Mouse (Mus musculus) lung, postnatal 10 days (tissue): ENCODE measurements around the gene Myh15.
A peak's percentile ranks its signal among the peaks of the same experiment; 100 is the strongest.
"Not testable (repeated sequence)": the region's sequence is repeated elsewhere in the genome, so short reads cannot be mapped to it uniquely, and the experiment has no call there.

ENCODE experiments used
- DNase-seq: peaks from one replicate; pipeline ENCODE4 v3.0.0; 2021

Myh15 gene

DNA sequence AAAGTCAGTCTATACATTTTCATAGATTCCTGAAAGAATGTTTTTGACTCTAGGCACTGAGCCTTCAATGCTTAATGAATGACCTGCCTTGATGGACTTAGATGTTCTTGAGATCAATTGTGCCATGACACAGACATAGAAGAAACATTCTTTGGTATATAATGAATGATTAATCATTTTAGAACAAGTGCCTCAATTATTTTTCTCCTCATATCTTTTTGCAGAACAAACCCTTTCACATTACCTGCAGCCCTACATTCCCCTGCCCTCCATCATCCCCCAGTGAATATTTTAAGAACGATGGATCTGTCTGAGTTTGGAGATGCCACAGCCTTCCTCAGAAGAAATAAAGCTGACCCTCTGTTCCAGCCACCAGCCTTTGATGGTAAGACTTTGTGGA, at the start of gene Myh15:
Myh15 (plus strand) TSS at position 301 of the 400 bp plus-strand sequence.
- no peak for DNase-seq

DNA sequence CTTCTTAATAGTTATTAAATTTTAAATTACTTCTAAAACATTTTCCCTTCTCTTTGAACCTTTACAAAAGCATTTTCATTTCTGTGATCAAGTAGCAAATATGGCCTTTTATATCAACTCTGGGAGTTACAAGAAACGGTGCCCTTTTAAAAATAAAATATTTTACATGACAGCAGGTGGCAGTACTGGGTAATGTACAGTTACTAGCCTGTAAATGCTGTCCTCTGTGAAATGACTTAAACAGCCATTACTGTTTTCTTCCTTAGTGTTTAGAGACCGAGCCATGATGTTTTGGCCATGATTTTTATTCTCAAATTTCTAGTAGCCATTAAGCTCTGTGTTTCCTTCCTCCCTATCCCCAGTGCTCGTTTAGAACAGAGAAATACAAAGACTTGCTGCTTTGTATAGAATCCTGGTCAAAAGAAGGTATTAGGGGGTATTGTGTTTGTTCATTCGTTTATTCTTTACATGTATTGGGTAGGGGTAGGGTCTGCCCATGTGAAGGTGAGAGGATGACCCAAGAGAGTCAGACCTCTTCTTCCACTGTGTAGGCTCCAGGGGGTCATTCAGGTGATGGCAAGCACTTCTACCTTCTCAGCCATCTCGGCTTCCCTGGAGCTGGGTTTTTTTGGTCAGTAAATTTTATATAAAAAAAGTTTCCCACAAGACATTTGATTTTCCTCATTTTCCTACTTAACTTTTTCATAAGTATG, 40.5 kb upstream of the Myh15 start:
- DNase-seq, result peak; percentile 8

DNA sequence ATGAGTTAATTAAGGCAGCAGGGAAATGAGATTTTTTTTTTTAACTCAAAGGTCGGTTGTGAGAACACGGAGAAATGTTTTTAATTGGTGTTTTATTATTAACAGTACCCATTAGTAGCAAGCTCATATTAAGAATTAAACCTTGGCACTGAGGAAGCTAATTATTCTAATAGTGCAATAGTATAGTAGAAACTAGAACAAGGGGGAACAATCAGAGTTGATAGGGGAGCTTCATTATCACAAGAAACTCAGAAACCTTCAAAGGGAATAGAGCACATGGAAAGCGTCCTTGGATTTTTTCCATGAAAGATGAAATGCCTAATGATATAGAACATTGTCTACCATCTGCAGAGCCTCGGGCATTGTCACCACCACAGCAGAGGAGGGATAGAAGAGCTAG, 21.4 kb upstream of the Myh15 start:
- DNase-seq, result no peak

DNA sequence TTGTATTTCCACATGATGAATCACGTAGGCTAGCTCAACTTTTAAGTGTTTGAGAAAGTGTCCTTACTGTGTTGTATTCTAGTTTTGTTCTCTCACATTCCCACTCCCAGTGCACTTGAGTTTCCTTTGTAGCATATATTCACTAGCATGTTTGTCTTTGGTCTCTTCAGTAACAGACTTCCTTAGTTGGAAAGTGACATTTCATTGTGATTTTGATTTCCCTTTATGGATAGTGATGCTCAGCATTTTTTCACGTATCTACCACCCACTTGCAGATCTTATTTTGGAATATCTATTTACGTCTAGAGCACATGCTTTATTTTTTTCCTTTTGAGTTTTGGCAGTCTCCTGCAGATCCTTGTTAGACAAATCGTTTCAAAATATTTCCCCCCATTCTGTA, 19.5 kb upstream of the Myh15 start:
- DNase-seq, result no peak

DNA sequence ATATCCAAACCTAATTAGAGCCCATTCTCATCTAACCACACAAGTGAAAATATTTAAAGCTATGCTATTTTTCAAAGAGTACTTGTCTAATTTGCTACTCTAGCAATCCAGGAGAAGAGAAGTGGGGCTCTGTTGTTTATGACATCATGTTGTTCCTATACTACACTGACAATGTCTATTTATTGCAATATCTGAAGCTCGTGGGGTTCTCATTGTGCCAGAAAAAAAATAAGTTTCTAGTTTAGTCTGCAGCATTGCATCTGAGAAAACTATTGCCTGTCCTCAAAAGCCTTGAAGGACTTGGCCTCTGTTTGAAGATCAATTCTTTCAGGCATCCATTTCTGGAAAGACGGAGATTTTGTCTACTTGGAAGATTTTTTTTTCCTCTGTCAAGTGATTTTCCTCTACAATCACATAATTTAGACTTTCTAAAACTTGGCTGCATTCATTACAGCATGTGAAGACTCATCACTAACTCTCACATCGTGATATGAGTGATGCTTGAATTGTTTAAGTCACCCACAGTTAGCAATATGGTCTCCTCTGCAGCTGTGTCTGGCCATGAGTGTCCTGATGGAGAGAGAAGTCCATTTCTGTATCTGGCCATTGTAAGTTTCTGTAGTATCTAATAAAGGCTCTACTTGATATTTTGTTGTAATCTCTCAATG, 16.6 kb upstream of the Myh15 start:
- DNase-seq, result peak; percentile 4

DNA sequence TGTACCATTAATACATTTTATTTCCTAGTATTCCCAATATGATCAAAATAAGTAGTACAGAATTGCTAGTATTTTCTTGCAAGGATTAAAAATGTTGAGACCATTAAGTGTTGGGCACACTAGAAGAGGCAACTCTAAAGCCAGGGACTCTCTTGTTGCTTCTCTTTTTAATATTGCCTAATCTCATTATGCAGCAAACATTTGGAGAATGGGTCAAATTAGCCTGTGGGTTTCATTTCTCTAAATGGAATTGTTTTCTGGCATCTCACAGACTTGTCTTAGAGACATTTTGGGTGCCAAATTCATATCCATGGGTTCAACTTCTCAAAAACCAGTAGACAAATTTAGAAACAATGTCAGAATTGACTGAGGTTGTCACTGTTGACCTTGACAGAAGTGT, 8.1 kb upstream of the Myh15 start:
- no peak for DNase-seq

DNA sequence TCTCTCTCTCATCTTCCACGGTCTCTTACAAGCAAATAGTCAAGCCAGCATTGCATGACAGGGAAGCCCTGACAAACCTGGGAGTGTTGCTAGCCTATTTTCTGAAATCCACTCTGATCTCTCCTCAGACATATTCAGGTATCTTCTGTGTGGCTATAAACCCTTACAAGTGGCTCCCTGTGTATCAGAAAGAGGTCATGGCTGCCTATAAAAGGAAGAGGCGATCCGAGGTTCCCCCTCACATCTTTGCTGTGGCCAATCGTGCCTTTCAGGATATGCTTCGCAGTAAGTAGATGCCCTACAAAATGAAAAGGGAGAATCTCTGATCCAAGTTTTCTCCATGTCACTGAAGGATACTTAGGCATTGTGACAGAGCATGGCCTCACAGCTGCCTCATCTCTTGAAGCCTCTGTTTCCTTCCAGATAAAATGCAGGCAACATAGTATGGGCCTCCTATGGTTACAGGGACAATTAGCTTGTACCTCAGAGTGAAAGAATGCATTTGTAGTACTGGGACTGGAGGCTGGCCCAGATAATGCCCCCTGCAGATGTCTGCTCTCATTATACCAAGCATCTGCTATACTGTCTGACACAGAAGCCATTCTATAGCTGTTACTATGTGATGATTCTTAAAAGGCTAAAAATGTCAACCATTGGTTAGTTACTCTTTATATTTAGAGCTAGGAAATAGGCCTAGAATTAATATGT, 12.1 kb downstream of the Myh15 start:
- no peak for DNase-seq

DNA sequence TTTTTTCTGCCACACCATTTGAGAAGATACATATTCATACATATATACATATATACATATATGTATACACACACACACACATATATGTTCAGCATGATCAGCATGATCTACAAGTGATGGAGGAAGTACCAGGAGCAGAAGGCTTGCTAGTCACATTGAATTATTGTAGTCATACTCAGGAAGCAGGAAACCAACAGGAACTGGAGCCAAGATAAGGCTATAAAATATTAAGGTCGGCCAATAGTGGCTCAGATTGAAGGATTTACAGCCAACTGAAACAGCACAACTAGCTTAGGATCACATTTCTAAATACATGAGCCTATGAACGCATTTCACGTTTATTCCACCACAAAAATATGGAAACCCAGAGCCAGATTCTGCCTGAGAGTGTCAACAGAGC, 14.0 kb downstream of the Myh15 start:
- DNase-seq, result no peak

DNA sequence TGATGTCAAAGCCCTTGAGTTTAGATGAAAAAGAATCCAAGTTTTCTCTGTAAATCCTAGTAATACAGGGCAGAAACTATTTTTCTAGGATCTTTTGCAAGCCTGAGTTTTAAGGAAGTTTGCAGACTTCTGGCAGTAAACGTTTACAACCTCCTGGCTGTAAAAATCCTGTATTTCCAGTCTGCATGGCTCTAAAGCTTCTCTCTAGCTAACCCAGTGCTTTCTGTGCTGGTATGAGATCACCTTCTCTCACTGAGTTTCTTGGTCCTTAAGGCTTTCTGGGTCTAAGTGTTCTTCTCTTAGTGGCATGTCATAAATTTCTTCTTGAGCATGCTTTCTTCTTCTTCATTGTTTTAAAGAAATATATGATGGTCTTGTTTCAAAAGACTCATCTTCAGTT, 70.7 kb downstream of the Myh15 start:
- DNase-seq, result no peak

DNA sequence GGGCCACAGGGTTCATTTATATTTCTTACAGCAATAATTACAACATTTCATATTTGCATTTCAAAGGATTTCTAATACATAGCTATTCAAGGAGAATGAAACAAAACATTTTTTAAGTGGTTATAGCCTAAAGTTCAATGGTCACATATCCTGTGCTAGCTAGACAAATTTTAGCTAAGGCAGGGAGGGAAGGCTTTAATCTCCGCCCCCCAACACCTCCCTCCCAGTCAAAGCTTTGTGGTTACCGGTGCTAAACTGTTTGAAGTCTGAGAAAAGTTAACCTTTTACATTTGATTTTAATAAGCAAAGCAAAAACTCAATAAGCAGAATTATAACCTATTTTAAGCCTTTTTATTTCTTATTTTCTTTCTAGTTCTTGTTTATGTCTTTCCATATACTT, 98.9 kb downstream of the Myh15 start:
- no peak for DNase-seq

DNA sequence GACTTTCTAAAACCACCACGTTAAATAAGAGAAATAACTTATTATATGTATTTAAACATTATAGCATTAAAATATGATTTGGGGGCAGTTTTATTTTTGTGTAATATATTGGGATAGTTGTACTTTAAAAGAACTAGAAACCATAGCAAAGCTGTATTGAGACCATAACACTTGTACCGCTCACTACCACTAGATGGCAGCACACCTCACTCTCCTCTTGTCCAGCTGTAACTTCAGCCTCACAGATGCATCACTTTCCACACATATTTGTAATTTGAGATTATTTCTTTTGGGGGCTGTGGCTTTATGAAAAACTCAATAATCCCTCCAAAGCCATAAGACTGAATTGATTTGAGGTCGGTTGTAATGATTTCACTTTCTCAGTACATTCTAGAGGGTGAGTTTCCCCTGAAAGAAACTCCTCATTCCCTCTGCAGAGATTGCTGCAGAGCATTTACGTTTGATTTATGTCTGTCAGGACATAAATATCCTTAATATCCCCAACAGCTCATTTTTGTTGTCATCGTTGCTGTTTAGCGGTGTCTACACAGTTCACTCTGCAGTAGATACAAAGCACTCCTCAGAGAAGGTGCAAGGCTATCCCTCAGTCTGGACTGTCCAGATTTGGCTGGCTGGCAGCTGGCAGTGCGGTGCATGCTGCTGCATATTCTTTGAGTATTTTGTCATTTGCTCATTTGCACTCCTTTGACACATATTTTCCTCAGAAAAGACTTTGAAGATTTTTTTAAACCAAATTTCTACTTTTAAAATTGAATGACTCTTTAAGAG, 107.3 kb downstream of the Myh15 start:
- peak; percentile 70 for DNase-seq

DNA sequence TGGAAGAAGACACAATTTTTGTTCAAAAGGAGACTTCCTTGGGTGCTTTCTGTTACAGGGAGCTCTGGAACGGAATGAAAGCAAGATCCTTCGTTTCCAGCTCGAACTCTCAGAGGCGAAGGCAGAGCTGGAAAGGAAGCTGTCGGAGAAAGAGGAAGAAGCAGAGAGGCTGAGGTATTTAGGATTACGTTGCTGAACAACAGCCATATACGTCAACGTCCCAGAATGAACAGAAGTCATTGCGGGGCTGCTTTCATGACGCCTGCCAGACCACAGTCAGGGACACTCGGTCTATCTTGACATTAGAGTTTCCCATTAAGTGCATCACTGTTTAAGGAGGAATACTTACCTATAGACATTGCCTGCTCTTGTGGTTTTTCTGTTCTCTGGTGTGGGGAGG, 108.4 kb downstream of the Myh15 start:
- no peak for DNase-seq

DNA sequence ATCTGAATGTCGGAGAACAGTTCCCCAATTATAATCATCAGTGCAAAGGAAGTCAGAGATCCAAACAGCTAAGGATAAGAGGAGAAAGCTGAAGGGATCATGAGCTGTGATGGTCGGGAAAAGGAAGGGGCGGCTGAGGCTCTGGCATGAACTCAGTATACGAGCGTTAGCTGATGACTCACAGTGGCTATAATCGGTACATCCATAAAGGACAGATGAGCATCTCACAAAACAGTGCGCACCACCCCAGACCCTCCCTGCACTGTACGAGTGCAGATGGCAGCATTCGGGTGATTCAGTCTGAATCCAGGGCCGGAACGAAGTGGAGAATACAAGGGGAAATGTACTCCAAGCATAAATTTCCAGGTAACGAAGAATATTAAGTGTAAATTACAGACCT, 110.0 kb downstream of the Myh15 start:
- no peak for DNase-seq

DNA sequence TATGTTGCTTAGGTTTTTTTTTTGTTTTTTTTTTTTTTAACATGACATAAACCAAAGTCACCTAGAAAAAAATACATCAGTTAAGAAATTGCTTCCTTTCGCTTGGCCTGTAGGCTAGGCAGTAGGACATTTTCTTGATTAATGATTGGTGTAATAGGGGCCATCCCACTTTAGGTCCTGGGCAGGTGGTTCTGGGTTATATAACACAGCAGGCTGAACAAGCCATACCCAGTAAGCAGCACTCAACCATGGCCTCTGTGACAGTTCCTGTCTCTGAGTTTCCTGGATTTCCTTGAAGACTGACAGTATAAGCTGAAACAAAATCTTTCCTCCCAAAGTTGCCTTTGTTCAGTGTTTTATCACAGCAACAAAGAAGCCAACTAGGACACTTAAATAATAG, 117.8 kb downstream of the Myh15 start:
- no peak for DNase-seq

DNA sequence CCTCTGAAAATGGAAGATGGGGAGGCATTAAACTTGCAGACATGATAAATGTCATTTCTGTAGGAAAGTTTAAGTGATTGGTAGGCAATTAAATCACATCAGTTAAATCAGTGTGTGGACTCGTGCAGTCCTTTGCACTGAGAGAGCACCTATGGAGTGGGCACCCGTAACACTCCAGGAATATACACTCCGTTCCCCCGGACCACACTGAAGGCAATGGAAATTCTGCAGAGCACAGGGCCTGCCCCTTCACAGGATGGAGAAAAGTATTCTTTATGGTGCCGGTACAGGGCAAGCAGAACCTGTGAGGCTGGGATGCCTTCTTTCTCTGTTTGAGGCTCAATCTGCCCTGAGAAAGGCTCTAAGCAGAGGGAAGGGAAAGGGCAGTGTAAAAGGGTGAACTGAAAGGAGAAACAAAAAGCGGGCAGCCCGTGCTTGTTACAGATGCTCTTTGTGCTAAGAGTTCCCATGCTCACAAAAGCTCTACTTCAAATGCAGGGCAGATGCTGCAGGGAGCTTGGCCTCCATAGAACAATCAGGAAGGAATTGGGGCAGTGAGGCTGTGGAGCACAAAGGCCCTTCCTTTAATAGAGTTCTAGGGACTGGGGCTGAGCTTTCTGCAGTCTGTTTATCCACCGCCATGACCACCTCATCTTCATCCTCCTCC, 118.6 kb downstream of the Myh15 start:
- DNase-seq, result no peak

DNA sequence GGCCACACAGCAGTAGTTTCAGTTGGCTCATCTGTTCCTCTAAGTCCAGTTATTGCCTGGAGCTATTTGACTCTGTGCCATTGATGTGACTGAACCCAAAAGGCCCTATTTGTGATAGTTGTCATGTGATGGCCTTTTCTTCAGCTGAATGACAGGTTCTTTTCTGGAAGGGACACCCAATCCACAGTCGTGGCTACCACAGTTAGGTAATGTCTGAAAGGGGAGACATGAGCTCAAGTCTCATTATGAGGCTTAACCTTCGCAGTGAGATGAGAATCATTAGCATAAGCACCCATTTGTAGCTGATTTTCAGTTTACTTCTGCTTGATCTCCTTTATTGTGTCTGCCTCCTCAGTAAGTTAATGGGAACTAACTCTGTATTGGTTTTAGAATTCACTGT, 136.2 kb downstream of the Myh15 start:
- no peak for DNase-seq

DNA sequence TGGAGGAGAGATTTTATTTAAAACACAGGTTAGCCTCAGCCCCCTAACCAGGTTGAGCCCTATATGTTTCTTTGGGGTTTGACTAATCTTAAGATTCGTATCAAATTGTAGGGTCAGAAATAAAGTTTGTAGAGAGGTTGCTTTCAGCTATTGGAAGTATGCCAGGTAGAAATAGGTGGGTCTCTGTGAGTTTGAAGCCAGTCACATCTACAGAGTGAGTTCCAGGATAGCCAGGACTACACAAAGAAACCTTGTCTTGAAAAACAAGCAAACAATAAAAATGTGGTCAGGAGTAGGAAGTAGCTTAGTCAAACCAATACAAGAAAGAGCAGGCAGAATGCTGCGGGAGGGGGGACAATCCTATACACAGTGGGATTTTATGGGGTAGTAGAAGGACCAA, 136.7 kb downstream of the Myh15 start:
- no peak for DNase-seq

DNA sequence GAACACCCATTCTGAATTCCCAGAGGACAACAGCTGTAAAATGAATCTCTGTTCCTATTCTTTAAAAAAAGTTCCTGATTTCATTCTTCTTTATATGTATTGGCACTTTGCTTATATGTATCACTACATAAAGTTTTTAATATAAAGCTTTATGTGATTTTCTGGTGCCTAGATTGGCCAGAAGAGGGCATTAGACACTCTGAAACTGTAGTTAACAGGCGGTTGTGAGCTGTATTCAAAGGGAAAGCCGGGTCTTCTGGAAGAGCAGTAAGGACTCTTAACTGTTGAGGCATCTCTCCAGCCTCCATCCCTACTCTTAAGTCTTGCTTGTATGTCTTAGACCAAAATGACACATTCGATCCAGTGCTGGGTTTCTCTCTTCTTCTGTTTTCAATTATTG, 139.0 kb downstream of the Myh15 start:
- DNase-seq, result no peak

DNA sequence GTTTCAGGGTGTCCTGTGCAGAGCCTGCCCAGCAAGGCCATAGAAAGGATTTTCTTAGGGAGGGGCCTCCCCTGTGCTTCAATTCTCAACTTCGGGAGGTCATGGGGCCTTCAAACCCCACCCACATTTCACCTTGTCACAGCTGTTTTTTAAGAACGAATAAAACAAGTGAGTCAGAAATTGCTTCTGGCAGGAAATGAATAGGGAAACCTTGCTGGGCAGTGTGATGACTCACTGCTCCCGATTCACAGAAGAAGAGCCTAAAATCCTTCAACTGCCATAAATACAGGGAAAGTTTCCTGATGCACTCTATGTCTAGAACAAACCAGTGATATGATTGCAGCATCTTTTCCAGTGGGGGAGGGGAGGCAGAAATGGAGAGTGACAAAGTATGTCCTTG, 140.7 kb downstream of the Myh15 start:
- no peak for DNase-seq

DNA sequence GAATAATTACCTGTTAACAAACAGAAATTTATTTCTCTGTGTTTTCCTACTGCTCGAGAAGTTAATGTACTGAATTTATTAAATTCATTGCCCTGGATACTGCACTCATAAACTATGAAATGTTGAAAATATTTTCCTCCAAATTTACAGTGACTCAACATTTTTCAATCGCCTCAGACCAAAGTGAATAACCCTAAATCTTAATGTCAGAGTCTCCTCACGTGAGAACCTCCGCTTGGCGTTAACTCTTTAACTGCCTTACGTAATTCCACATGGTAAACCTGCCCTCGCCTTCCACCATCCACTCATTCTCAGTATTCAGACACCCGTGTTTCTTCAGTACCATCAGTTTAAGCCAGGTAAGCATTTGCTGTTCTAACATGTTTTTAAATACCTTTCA, 166.4 kb downstream of the Myh15 start:
- no peak for DNase-seq

DNA sequence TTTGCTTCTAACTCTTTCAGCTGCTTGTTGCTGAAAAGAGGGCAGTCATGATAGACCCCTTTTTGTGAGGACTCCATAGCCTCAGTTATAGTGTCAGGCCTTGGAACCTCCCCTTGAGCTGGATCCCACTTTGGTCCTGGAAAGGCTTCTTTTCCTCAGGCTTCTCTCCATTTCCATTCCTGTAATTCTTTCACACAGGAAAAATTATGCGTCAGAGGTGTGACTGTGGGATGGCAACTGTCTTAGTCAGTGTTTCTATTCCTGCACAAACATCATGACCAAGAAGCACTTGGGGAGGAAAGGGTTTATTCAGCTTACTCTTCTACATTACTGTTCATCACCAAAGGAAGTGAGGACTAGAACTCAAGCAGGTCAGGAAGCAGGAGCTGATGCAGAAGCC, 186.2 kb downstream of the Myh15 start:
- not testable (repeated sequence) for DNase-seq
